Mouse (Mus musculus) T-helper 1 cell (primary cell): Measurements from ENCODE around the gene Foxd3.
"Not testable (repeated sequence)": the region's sequence is repeated elsewhere in the genome, so short reads cannot be mapped to it uniquely, and the experiment has no call there.

Source experiments
- in situ Hi-C: fragments of 300-600 bp; cut with MboI, MseI; formaldehyde crosslinking; loops from one replicate; pipeline ENCODE4 v1.15.1; 2025; ENCODE audit warnings: high pct_unique_total_duplicates

The Foxd3 gene

GRCm38 (mm10) chr4:99655937-99656604, at the start of gene Foxd3:
Gene Foxd3, plus strand, starts transcription at chr4:99656299.
- in situ Hi-C loops, result no loop called here

GRCm38 (mm10) chr4:99612156-99612555, 43.9 kb upstream of the Foxd3 start:
- in situ Hi-C loops, result no loop called here

GRCm38 (mm10) chr4:99612609-99613350, 43.3 kb upstream of the Foxd3 start:
- in situ Hi-C loops, result no loop called here

- in situ Hi-C loops, result no loop called here
Observed at GRCm38 (mm10) chr4:99626047-99626844, 29.9 kb upstream of the Foxd3 start.

- in situ Hi-C loops, result no loop called here
Observed at GRCm38 (mm10) chr4:99627057-99627456, 29.0 kb upstream of the Foxd3 start.

- in situ Hi-C loops, result no loop called here
Observed at GRCm38 (mm10) chr4:99636038-99636437, 20.1 kb upstream of the Foxd3 start.

GRCm38 (mm10) chr4:99636711-99637110, 19.4 kb upstream of the Foxd3 start:
- in situ Hi-C loops, result no loop called here

- in situ Hi-C loops, result not testable (repeated sequence)
Observed at GRCm38 (mm10) chr4:99640619-99641018, 15.5 kb upstream of the Foxd3 start.

GRCm38 (mm10) chr4:99641920-99642319, 14.2 kb upstream of the Foxd3 start:
- in situ Hi-C loops, result no loop called here

- in situ Hi-C loops, result no loop called here
Observed at GRCm38 (mm10) chr4:99645560-99645959, 10.5 kb upstream of the Foxd3 start.

- in situ Hi-C loops, result no loop called here
Observed at GRCm38 (mm10) chr4:99650088-99650944, 5.8 kb upstream of the Foxd3 start.

GRCm38 (mm10) chr4:99650945-99651690, 5.0 kb upstream of the Foxd3 start:
- in situ Hi-C loops, result no loop called here

GRCm38 (mm10) chr4:99651823-99652450, 4.2 kb upstream of the Foxd3 start:
- in situ Hi-C loops, result no loop called here

- in situ Hi-C loops, result no loop called here
Observed at GRCm38 (mm10) chr4:99652576-99653210, 3.4 kb upstream of the Foxd3 start.

GRCm38 (mm10) chr4:99653216-99653607, 2.9 kb upstream of the Foxd3 start:
- in situ Hi-C loops, result no loop called here

GRCm38 (mm10) chr4:99653608-99654221, 2.4 kb upstream of the Foxd3 start:
- in situ Hi-C loops, result no loop called here

GRCm38 (mm10) chr4:99654621-99655296, 1.3 kb upstream of the Foxd3 start:
- in situ Hi-C loops, result no loop called here

GRCm38 (mm10) chr4:99656605-99657429, 718 bp downstream of the Foxd3 start:
- in situ Hi-C loops, result no loop called here
